Mouse (Mus musculus) heart, adult 2 months (tissue): Measurements from ENCODE around the gene Six2. TPM values are rescaled to one million over a fixed set of nuclear protein-coding genes. Genes with fewer than 3 reads are reported as not detected.

Experiments used
- DNase-seq, 2 experiments: peaks; one replicate each; pipeline ENCODE4 v3.0.0; 2021
- H3K27ac ChIP-seq: fragments of 200-600 bp; 2 replicates; pipeline ENCODE4 v1.8.1; 2022
- H3K27me3 ChIP-seq: fragments of 200-500 bp; 2 replicates; pipeline ENCODE4 v1.6.1; 2012; ENCODE audit warnings: mild to moderate bottlenecking, low read length, inconsistent platforms, mixed read lengths; ENCODE audit not compliant: control insufficient read depth, insufficient read depth
- H3K36me3 ChIP-seq: fragments of 200-500 bp; 2 replicates; pipeline ENCODE4 v1.6.1; 2012; ENCODE audit warnings: low read length, inconsistent platforms; ENCODE audit not compliant: control insufficient read depth, insufficient read depth
- H3K4me1 ChIP-seq: fragments of 200-500 bp; 2 replicates; pipeline ENCODE4 v1.6.1; 2011; ENCODE audit warnings: low read length; ENCODE audit not compliant: control insufficient read depth, insufficient read depth
- H3K4me3 ChIP-seq: fragments of 200-600 bp; 2 replicates; pipeline ENCODE4 v1.8.1; 2022
- H3K79me2 ChIP-seq: fragments of 200-500 bp; replicated peaks from 2 replicates; pipeline ENCODE4 v1.6.1; 2012; ENCODE audit warnings: mild to moderate bottlenecking, inconsistent platforms, low read length, moderate library complexity, mixed read lengths; ENCODE audit not compliant: control insufficient read depth, insufficient read depth
- H3K9ac ChIP-seq: fragments of 200-500 bp; 2 replicates; pipeline ENCODE4 v1.6.1; 2012; ENCODE audit warnings: low read depth, mild to moderate bottlenecking, control low read depth, inconsistent platforms, low read length, mixed read lengths
- CTCF ChIP-seq: fragments of 200-600 bp; IDR thresholded peaks from 2 replicates; pipeline ENCODE4 v1.8.1; 2022; ENCODE audit warnings: antibody characterized with exemption, mild to moderate bottlenecking, moderate library complexity
- EP300 ChIP-seq: fragments of 200-500 bp; IDR thresholded peaks from 2 replicates; pipeline ENCODE4 v1.6.1; 2011; ENCODE audit warnings: low read depth, low read length, control low read depth; ENCODE audit not compliant: insufficient read depth
- POLR2A ChIP-seq: fragments of 200-500 bp; IDR thresholded peaks from 2 replicates; pipeline ENCODE4 v1.6.1; 2011; ENCODE audit warnings: mild to moderate bottlenecking, low read depth, low read length, control low read depth; ENCODE audit not compliant: insufficient read depth
- WGBS: fragments of 180-500 bp; shearing (Covaris S2); methylation state at CpG from one replicate; pipeline ENCODE4 v1.1.7; 2018; 5-methylcytosine and 5-hydroxymethylcytosine counted together
- intact Hi-C: fragments of 180-260 bp; cut with DNase I; formaldehyde crosslinking; loops from one replicate; pipeline ENCODE4 v1.15.1; 2025
- long read RNA-seq: library from polyadenylated mRNA; stranded (forward); transcript quantifications from one replicate; pipeline ENCODE4 v2.0.0, GENCODE M21; 2021
- polyA plus RNA-seq: library from polyadenylated mRNA; depleted of rRNA; stranded (reverse); fragments of >200 nt; gene quantifications from 2 replicates; pipeline ENCODE4 v1.2.3, GENCODE M21; 2012; rRNA removed
- total RNA-seq, 2 experiments: library from RNA; stranded (reverse); gene quantifications; 2 replicates each; pipeline ENCODE4 v1.2.3; 2021

Gene Six2
- total RNA-seq (under 1 TPM in 1 of 2 experiments, not detected in 1; 0.43 TPM), polyA plus RNA-seq (0.18 and 0.35 TPM in 2 replicates)
- long read RNA-seq, partial matches to known transcripts, result 0 of 1 reads
- long read RNA-seq, other reads (novel, unspliced or antisense), result 1 of 1 reads

GRCm38 (mm10) chr17:85688236-85688910 lies at the start of gene Six2:
Gene Six2 (minus strand): TSS chr17:85688274.
- Histone ChIP-seq H3K36me3 (no peaks in the 10 kb centered on the region), H3K27me3 (peaks cover 45% of the 10 kb centered on the region), H3K4me1 (no peaks in the 10 kb centered on the region), H3K27ac (peak within 1 kb of the TSS; percentile 27; the same call in 1 of the 2 replicates), H3K79me2 (no peaks in the 10 kb centered on the region), H3K9ac (no peak within 1 kb of the TSS), H3K4me3 (peak within 1 kb of the TSS; percentile 43)
- TF ChIP-seq EP300, result no peak
- TF ChIP-seq POLR2A, result no peak
- TF ChIP-seq CTCF, result no peak
- peak; percentile 69 to 73 for DNase-seq
- WGBS, result 2% methylated on average over 55 of the region's 55 CpGs
- intact Hi-C loops, result no loop called here

DNA sequence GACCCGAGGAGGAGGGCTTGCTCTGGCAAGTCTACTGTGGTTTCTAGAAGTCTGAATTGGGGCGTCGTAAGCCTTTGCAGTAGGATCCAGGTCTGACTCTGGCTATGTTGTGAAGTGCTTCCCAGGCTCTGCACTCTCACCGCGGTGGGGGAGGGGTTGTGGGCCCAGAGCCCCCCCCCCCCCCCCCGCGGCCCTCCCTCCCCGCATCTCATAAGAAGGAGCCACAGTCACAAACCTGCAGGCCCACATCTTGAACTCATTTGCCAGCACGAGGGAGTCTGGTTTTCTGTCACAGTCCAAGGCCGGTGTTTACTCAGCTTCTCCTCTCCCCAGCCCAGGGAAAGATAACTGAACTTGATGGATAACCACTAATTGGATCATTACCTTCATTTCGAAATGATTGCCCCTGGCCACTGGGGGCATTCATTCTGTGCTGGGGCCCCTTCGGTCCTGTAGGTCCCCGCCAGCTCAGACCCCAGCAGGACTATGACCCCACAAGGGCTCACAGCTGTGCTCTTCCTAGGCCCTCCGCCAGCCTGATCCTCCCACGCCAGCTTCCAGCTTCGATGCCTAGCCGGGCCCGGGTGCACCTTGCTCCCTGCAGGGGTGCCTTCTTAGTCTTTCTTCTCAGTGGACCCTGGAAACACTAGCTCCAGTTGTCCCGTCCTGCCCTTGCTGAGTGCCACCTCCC lies 49.2 kb upstream of the Six2 start:
- TF ChIP-seq CTCF, result no peak
- TF ChIP-seq POLR2A, result no peak
- TF ChIP-seq EP300, result no peak
- no peak overlapping the region for H3K27ac ChIP-seq
- intact Hi-C loops, result no loop called here
- H3K4me1 ChIP-seq, result no peaks in the 10 kb centered on the region
- H3K36me3 ChIP-seq, result no peaks in the 10 kb centered on the region
- H3K27me3 ChIP-seq, result no peaks in the 10 kb centered on the region
- no peak overlapping the region for H3K4me3 ChIP-seq
- no peak overlapping the region for H3K9ac ChIP-seq
- DNase-seq, result no peak
- no peaks in the 10 kb centered on the region for H3K79me2 ChIP-seq
- 51% methylated on average over 19 of the region's 19 CpGs for WGBS

DNA sequence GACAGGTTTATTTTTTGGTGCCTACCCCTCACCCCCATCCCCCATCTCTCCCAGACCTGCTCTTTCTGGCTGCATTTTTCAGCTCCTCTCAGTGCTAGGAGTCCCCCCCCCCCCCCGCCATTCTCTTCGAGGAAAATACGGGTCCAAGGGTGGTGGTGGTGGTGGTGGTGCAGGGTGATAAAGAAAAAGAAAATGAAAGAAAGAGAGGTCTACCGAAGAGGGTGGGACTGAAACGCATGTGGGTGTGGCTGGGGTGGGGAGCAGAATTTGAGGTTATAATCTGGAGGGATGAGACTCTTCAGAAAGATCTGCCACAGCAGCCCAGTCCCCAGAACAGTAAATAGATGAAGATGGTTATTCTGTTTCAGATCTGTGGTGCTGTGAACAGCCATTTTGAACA lies 43.3 kb upstream of the Six2 start:
- Histone ChIP-seq H3K9ac (no peak overlapping the region), H3K36me3 (no peaks in the 10 kb centered on the region), H3K4me3 (no peak overlapping the region), H3K79me2 (no peaks in the 10 kb centered on the region), H3K4me1 (peaks cover 7% of the 10 kb centered on the region), H3K27ac (no peak overlapping the region), H3K27me3 (no peaks in the 10 kb centered on the region)
- no peak for DNase-seq
- intact Hi-C loops, result no loop called here
- TF ChIP-seq CTCF (no peak), EP300 (no peak), POLR2A (no peak)
- 87% methylated on average over 5 of the region's 5 CpGs for WGBS

DNA sequence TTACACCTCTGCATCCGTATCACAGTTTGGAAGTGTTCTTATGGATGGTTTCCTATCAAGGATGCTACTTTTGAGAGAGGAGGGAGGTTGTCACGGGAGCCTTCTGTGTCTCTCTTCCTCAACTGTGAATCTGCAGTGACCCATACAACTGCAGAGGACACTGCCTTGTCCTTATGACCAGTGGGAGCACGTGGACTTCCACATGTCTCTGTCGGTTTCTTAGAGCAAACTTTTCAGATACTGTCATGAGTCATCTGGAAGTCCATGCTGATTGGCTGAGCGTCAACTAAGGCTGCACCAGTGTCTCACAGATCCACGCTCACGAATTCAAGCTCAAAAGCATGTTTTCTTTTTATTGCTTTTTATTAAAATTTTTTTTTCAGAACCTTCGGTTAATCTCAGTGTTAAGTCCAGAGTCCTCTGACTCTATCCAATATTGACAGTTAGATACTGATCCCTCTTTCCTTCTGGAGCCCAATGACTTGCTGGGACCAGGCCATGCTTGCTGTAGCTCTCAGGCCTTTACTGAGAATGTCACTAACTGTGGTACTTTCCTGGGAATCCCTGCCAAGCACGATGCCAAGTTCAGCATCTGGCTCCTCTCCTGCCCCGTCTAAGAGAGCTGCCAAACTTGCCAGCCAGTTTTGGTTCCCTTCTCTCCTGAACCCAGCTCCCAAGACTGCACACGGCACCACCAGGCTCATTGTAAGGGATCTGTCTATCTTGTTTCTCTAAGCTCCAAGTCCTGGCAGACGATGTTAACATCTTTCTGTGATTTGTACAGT lies 42.3 kb upstream of the Six2 start:
- Histone ChIP-seq H3K36me3 (no peaks in the 10 kb centered on the region), H3K9ac (no peak overlapping the region), H3K4me3 (no peak overlapping the region), H3K27ac (no peak overlapping the region), H3K4me1 (peaks cover 7% of the 10 kb centered on the region), H3K79me2 (no peaks in the 10 kb centered on the region), H3K27me3 (no peaks in the 10 kb centered on the region)
- peak in 1 of 2 experiments; percentile 6 for DNase-seq
- intact Hi-C loops, result no loop called here
- 62% methylated on average over 12 of the region's 12 CpGs for whole genome bisulfite sequencing
- TF ChIP-seq CTCF (no peak), POLR2A (no peak), EP300 (no peak)

DNA sequence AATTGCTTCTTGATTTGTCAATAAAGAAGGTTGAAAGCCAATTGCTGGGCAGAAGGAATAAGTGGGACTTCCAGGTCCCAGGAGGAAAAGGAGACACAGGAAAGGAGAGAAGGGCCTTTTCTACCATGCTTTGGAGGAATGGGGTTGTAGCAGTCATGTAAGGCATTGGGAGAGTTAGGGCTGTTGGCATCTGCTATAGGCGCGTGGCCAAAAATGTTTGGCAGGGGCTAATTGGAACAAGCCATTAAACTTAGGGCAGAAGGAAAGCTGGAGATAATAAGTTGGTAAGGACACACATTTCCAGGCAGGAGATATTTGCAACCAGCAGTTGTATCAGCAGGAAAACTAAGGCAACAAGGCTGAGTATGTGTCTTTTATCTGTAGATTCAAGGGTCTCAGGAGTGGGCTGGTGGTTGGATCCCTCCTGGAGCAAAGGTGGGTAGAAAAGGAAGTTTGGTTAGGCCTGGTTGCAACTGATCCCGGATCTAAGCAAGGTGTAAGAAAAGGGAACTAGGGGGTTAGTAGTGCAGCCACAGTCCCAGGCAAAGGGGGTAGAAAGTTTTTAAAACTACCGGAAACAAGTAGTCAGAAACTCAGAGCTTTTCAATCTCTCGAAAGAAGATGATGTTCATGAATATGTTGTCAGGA lies 40.1 kb upstream of the Six2 start:
- 63% methylated on average over 5 of the region's 5 CpGs for WGBS
- Histone ChIP-seq H3K4me3 (no peak overlapping the region), H3K4me1 (peaks cover 7% of the 10 kb centered on the region), H3K27ac (no peak overlapping the region), H3K79me2 (no peaks in the 10 kb centered on the region), H3K27me3 (no peaks in the 10 kb centered on the region), H3K9ac (no peak overlapping the region), H3K36me3 (no peaks in the 10 kb centered on the region)
- DNase-seq, result peak; percentile 57 to 64
- TF ChIP-seq CTCF (no peak), EP300 (no peak), POLR2A (no peak)
- intact Hi-C loops, result no loop called here
